Mouse (Mus musculus) left cerebral cortex, adult 18-20 months (tissue): ENCODE data around the gene Trappc3l. TPM values are rescaled to one million over a fixed set of nuclear protein-coding genes. Genes with fewer than 3 reads are reported as not detected.

Experiments used
- total RNA-seq, 2 experiments: library from RNA; stranded (reverse); gene quantifications; 2 replicates each; pipeline ENCODE4 v1.2.3; 2021

Gene Trappc3l
- total RNA-seq, 2 experiments from 2014 or later, result 0.40 TPM; not detected in 1

Other genes starting within 250 kb of the Trappc3l start
- gene Sult3a1, start 179.9 kb upstream of the Trappc3l start, total RNA-seq, result not detected
- 1 to 10 TPM; 2.2 to 3.2 TPM for gene Rsph4a, start 132.5 kb upstream of the Trappc3l start, total RNA-seq
- gene Zup1, start 86.3 kb upstream of the Trappc3l start, total RNA-seq, result 10 to 100 TPM; 16.7 to 17.4 TPM
- gene Rwdd1, start 18.0 kb upstream of the Trappc3l start, total RNA-seq, result 100 to 1,000 TPM in 1 of 2 experiments, 10 to 100 TPM in 1; 99.0 to 111 TPM
- not detected for gene Calhm4, start 6.7 kb downstream of the Trappc3l start, total RNA-seq
- gene Calhm5, start 58.9 kb downstream of the Trappc3l start, total RNA-seq, result 1 to 10 TPM; 2.8 to 3.1 TPM
- under 1 TPM; 0.52 to 0.56 TPM for gene Calhm6, start 90.4 kb downstream of the Trappc3l start, total RNA-seq
- 10 to 100 TPM in 1 of 2 experiments, 1 to 10 TPM in 1; 6.1 to 10.1 TPM for gene Dse, start 170.1 kb downstream of the Trappc3l start, total RNA-seq
- gene Tspyl1, start 244.6 kb downstream of the Trappc3l start, total RNA-seq, result 100 to 1,000 TPM; 175 to 185 TPM